8 mouse cellular contexts compared by ENCODE assay signal in genomic region chr5:16469644-16470275, GRCm38 (mm10).
DNase-seq lines count a peak whose midpoint lies in the region; ATAC-seq and TF ChIP-seq lines count a peak whose summit lies in the region.

No protein-coding gene starts in this region.

- no peak overlapping the region; the same call in 1 of the 2 replicates for H3K4me3 ChIP-seq in kidney, adult 2 months (ENCODE audit: insufficient read depth, low read depth, low read length)
- H3K4me3 ChIP-seq in liver, embryonic 15.5 days (replicated peaks), result peak overlapping the region; percentile 28

- TF ChIP-seq CTCF in kidney, adult 2 months (conservative IDR thresholded peaks at IDR 0.05; ENCODE audit: insufficient read depth, insufficient read length, low read depth, low read length), result no peak

- 29% methylated on average over 13 of the region's 13 CpGs for WGBS in kidney, adult 2 months
- 16% methylated on average over 13 of the region's 13 CpGs for whole genome bisulfite sequencing in liver, embryonic 15.5 days (ENCODE audit: insufficient replicate concordance)

- peak; percentile 53; the same call in 1 of the 2 replicates for ATAC-seq in liver, embryonic 15.5 days (ENCODE audit: insufficient read depth)

- H3K27ac ChIP-seq in kidney, adult 2 months (ENCODE audit: insufficient read depth, low read depth, low read length), result no peak overlapping the region; the same call in 1 of the 2 replicates
- peak overlapping the region; percentile 56 for H3K27ac ChIP-seq in liver, embryonic 15.5 days (replicated peaks)

- no peak overlapping the region for H3K9ac ChIP-seq in liver, embryonic 15.5 days

- no peaks in the 10 kb centered on the region for H3K27me3 ChIP-seq in kidney, adult 2 months (replicated peaks; ENCODE audit: control insufficient read depth, insufficient read depth, low read length)
- no peaks in the 10 kb centered on the region for H3K27me3 ChIP-seq in liver, embryonic 15.5 days

- H3K36me3 ChIP-seq in kidney, adult 2 months (ENCODE audit: control insufficient read depth, insufficient read depth, low read length), result no peaks in the 10 kb centered on the region
- H3K36me3 ChIP-seq in liver, embryonic 15.5 days (replicated peaks), result no peaks in the 10 kb centered on the region

- no peak for TF ChIP-seq POLR2A in kidney, adult 2 months (IDR thresholded peaks at IDR 0.05; ENCODE audit: low read depth, low read length)

- no peaks in the 10 kb centered on the region for H3K9me3 ChIP-seq in liver, embryonic 15.5 days (replicated peaks)

- peak; percentile 1 for DNase-seq in cerebellum, adult 9-10 months
- DNase-seq in cerebellum, postnatal 10 days, result no peak
- DNase-seq in c-Kit-positive CD71-positive TER-119-positive erythroid progenitor cells, embryonic 14.5 days (ENCODE audit: low spot score), result peak; percentile 32
- DNase-seq in heart, adult 11 months, result peak; percentile 97
- peak; percentile 71 for DNase-seq in kidney, adult 2 months
- DNase-seq in ovary, adult 18-20 months (ENCODE audit: low spot score), result peak; percentile 23
- peak; percentile 37 to 41 for DNase-seq in thymus, postnatal 36 days

- H3K4me2 ChIP-seq in liver, embryonic 15.5 days, result peak overlapping the region; percentile 55

- H3K4me1 ChIP-seq in kidney, adult 2 months (ENCODE audit: control insufficient read depth, insufficient read depth, low read length), result peaks cover 4% of the 10 kb centered on the region; the same call in 1 of the 2 replicates
- H3K4me1 ChIP-seq in liver, embryonic 15.5 days (replicated peaks), result peaks cover 35% of the 10 kb centered on the region

Comparison
In these comparisons a context has a peak if more than half of its experiments do, and no peak if none do; other contexts are left out.
1. DNase-seq: peak in cerebellum, adult 9-10 months (single experiment), c-Kit-positive CD71-positive TER-119-positive erythroid progenitor cells, embryonic 14.5 days (single experiment), heart, adult 11 months (single experiment), kidney, adult 2 months (single experiment), ovary, adult 18-20 months (single experiment) and thymus, postnatal 36 days (2 of 2); none in cerebellum, postnatal 10 days (0 of 2).